Mouse (Mus musculus) layer of hippocampus, postnatal 14 days (tissue): ENCODE measurements at regions not wholly inside any gene's neighbourhood (a gene's known extent, or its start where the extent isn't known, plus 50 kb on each side); places are given as distances from the start of the nearest gene placed in this dataset.

ENCODE experiments used
- DNase-seq, 2 experiments: peaks; one replicate each; pipeline ENCODE4 v3.0.0; 2021 to 2022; ENCODE audit warnings: low spot score in 2 of 2, mixed read lengths in 1 of 2

DNA sequence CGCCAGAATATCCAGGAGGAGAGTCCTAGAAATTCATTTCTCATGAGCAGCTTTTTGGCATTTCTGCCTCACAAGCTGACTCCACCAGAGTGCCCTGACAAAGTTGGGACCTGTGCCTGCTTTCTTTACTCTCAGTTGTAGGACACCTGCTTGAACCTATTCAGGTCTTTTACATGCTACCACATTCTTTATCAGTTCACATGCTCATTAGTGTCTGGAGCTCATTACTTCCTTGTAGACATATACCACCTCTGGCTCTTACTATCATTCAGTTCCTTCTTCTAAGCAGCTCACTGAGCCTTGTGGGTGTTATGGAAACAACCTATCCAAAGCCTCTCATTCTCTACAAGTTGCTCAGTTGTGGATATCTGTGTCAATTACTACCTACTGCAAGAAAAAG, 363.4 kb upstream of the Gm5150 start:
- no peak for DNase-seq

DNA sequence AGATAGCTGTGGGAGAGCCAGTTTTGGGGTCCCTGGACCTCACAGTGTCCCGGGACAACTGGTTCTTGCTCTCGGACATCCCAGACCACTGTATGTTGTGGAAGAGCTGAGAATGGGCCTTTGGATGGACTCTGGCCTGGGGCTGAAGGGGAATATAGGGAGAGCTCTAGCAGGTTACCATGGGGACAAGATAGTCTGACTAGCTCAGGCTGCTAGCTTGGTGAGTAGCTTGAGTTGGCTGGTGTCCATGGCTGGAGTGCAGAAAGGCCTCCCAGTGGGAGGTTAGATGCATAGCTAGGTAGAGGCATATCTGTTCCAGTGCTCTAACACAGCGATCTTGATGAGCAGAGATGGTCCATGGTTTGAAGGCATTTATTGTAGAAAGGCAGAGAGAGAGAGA, 356.9 kb upstream of the Gm5150 start:
- DNase-seq, result no peak

DNA sequence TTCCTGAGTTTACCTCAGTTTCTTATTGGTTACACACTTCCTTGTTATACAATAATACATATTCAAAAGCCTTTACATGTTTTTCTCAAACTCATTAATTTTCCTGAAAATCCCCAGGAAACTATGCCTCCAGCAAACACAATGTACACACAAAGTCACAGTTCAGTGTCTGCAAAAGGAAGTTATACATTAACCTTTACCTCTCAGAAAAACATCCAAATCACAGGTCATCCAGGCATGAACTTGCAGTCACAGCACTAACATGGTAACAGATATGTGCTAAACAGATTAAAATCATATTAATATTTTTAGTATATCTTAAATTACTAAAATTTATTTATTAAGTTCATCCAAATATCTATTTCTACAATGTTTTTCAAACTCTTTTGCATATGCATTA, 352.8 kb upstream of the Gm5150 start:
- DNase-seq, result no peak

GRCm38 (mm10) chr3:16330750-16331149, 324.5 kb upstream of the Gm5150 start:
- no peak for DNase-seq

GRCm38 (mm10) chr3:16310834-16311233, 304.6 kb upstream of the Gm5150 start:
- peak in 1 of 2 experiments; percentile 24 for DNase-seq

DNA sequence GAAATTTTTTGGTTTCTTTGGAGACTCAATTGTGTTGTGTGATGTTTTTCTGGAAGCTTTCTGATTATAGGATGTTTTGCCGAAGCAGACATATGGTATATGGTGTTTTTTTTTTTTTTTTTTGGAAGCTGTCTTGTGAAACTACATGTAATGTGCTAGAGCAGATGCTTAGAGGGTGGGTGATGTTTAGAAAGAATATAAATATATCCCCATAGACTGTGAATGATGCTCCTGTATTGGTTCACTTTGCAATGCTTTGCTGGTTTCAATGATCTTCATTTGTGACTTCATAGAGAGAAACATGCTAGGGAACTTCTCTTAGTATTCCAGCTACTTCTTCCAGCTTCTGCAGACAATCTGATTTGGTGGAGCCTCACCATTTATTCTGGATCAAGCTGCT, 271.2 kb upstream of the Gm5150 start:
- DNase-seq, result peak in 1 of 2 experiments; percentile 2
